In the genomic region with DNA sequence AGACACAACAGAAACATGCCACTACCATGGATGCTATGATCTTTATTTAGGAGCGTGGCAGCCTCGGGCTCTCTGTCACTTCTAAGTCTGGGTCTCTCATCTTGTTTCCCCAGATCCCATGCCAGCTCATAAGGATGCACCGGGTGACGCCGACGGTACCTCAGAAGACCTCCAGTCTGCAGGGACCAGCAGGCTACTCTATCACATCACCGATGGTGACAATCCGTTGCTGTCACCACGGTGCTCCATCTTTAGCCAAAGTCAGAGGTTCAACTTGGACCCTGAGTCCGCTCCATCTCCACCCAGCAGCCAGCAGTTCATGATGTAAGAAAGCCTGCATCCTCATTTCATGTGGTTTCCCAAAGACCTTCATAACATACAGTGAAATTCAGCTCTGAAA, we compare ENCODE assay signal across 18 mouse cellular contexts.
"Had no signal": no experiment of that assay in that cellular context is flagged by ENCODE, and none has a peak within 500 bp of the region (broad histone marks: within the 10 kb centered on the region; RNA-seq: fewer than 3 reads in every experiment).

No protein-coding gene starts in this region.

- ATAC-seq: midbrain, embryonic 16.5 days had no signal

- H3K4me1 ChIP-seq: midbrain, embryonic 10.5 days; midbrain, embryonic 12.5 days; neural tube, embryonic 13.5 days had no signal

- H3K9ac ChIP-seq: lung, embryonic 14.5 days; midbrain, embryonic 12.5 days; neural tube, embryonic 13.5 days; neural tube, embryonic 15.5 days had no signal

- H3K27me3 ChIP-seq: midbrain, embryonic 12.5 days; neural tube, embryonic 13.5 days; neural tube, embryonic 15.5 days had no signal

- H3K4me2 ChIP-seq: lung, embryonic 14.5 days; midbrain, embryonic 12.5 days; neural tube, embryonic 13.5 days; neural tube, embryonic 15.5 days had no signal

- DNase-seq: lung, adult 18-20 months; lung, embryonic 14.5 days; lung, postnatal 10 days; lung, postnatal 4 days; midbrain, embryonic 14.5 days; right cerebral cortex, adult 18-20 months; right cerebral cortex, postnatal 25 days; right cerebral cortex, postnatal 4 days; spleen, adult 18-20 months; thymus, adult 18-20 months; thymus, postnatal 14 days; thymus, postnatal 36 days had no signal

- H3K27ac ChIP-seq: midbrain, embryonic 10.5 days; midbrain, embryonic 12.5 days; neural tube, embryonic 13.5 days; neural tube, embryonic 15.5 days had no signal

- H3K9me3 ChIP-seq: midbrain, embryonic 10.5 days; midbrain, embryonic 12.5 days; neural tube, embryonic 13.5 days; neural tube, embryonic 15.5 days had no signal

- H3K4me3 ChIP-seq: midbrain, embryonic 10.5 days; midbrain, embryonic 12.5 days; myocyte; neural tube, embryonic 13.5 days; neural tube, embryonic 15.5 days had no signal
